Mouse (Mus musculus): ENCODE results near the gene Stn1. TPM values are rescaled to one million over a fixed set of nuclear protein-coding genes. Genes with fewer than 3 reads are reported as not detected.
A peak's percentile ranks its signal among the peaks of the same experiment; 100 is the strongest.

Gene Stn1
- total and polyA plus RNA-seq, 2 experiments from 2014 or later = 20.1 to 71.6 TPM

DNA sequence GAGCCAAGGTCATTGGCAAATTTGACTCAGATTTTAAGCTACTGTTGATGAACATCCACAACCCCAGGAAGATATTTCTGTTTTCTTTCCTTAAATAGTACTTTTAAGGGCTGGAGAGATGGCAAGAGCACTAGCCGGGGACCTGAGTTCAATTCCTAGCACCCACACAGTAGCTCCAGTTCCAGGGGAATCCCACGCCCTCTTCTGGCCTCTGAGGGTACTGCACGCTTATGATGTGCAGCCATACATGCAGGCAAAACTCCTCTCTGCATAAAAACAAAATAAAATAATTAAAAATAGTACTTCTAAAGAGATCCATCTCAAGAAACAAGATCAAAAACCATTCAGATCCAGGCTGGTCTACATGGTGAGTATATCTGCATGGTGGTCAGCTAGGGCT lies 4.9 kb downstream of the Stn1 start:
- WGBS = 90% methylated on average over 3 of the region's 3 CpGs
- Histone ChIP-seq H3K9me3 (replicated peaks; ENCODE audit: control insufficient read depth, low read length) (no peaks in the 10 kb centered on the region), H3K27ac (ENCODE audit: low read depth) (no peak overlapping the region), H3K4me3 (ENCODE audit: low read depth, low read length) (no peak overlapping the region), H3K4me2 (ENCODE audit: low read depth, low read length) (no peak overlapping the region), H3K27me3 (ENCODE audit: control insufficient read depth, insufficient read depth, low read length) (no peaks in the 10 kb centered on the region), H3K9ac (replicated peaks; ENCODE audit: low read depth, low read length) (no peak overlapping the region), H3K36me3 (replicated peaks; ENCODE audit: control insufficient read depth, insufficient read depth, low read length) (peaks cover 13% of the 10 kb centered on the region; the same call in 1 of the 2 replicates), H3K4me1 (ENCODE audit: control insufficient read depth, insufficient read depth) (peaks cover 17% of the 10 kb centered on the region)
- ATAC-seq (ENCODE audit: insufficient read depth, low read depth) (no peak), DNase-seq (ENCODE audit: low spot score) (no peak)
- no peak for TF ChIP-seq EP300 (IDR thresholded peaks at IDR 0.05; ENCODE audit: low read depth)
- TF ChIP-seq CTCF (IDR thresholded peaks at IDR 0.05; ENCODE audit: low read depth) = peak; percentile 14; the same call in 1 of the 2 replicates

GRCm38 (mm10) chr19:47531309-47531708 lies 6.0 kb downstream of the Stn1 start:
- DNase-seq (ENCODE audit: low spot score) (no peak), ATAC-seq (ENCODE audit: insufficient read depth, low read depth) (no peak)
- Histone ChIP-seq H3K36me3 (replicated peaks; ENCODE audit: control insufficient read depth, insufficient read depth, low read length) (peaks cover 13% of the 10 kb centered on the region; the same call in 1 of the 2 replicates), H3K9me3 (replicated peaks; ENCODE audit: control insufficient read depth, low read length) (no peaks in the 10 kb centered on the region), H3K4me1 (ENCODE audit: control insufficient read depth, insufficient read depth) (peaks cover 16% of the 10 kb centered on the region), H3K4me3 (ENCODE audit: low read depth, low read length) (no peak overlapping the region), H3K9ac (replicated peaks; ENCODE audit: low read depth, low read length) (no peak overlapping the region), H3K27me3 (ENCODE audit: control insufficient read depth, insufficient read depth, low read length) (no peaks in the 10 kb centered on the region), H3K27ac (ENCODE audit: low read depth) (no peak overlapping the region), H3K4me2 (ENCODE audit: low read depth, low read length) (no peak overlapping the region)
- TF ChIP-seq CTCF (IDR thresholded peaks at IDR 0.05; ENCODE audit: low read depth) (no peak), EP300 (IDR thresholded peaks at IDR 0.05; ENCODE audit: low read depth) (no peak)
- 88% methylated on average over 5 of the region's 5 CpGs for WGBS

DNA sequence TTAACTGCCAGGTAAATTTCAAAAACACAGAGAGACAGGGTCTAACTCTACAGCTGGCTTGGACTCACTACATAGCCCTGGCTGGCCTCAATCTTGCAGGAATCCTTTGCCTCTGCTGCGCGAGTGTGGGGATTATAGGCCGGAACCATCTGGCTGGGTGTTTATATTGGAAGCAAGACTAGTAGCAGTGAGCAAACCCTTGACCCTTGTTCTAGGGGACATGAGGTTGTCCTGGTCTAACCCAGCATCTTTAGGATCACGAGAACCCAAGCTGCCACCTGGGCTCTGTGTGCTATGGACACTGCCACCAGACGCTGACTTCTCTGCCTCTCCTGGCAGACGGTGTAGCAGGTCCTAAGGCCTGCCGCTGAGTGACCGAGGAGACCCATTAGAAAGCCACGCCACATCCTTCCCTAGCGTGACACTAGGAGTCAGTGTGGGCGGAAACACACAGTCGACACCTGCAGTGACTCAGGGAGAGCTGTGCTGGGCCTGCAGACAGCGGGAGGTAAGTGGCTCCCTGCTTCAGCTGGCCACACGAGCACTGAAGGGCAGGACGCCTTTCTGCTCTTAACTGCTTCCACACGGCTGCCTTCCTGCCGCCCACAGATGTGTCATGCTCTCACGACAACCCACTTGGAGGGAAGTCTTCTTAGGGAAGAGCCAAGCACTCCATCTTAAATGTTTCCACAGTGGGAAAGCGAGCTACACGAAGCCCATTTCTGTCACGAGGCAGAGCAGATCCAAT lies 10.9 kb downstream of the Stn1 start:
- no peak for TF ChIP-seq CTCF (IDR thresholded peaks at IDR 0.05; ENCODE audit: low read depth)
- H3K9ac ChIP-seq (replicated peaks; ENCODE audit: low read depth, low read length) = no peak overlapping the region
- ATAC-seq (ENCODE audit: insufficient read depth, low read depth) = peak; percentile 27; the same call in 1 of the 2 replicates
- peaks cover 34% of the 10 kb centered on the region for H3K36me3 ChIP-seq (replicated peaks; ENCODE audit: control insufficient read depth, insufficient read depth, low read length)
- no peaks in the 10 kb centered on the region for H3K9me3 ChIP-seq (replicated peaks; ENCODE audit: control insufficient read depth, low read length)
- H3K27ac ChIP-seq (ENCODE audit: low read depth) = 0 out of 2 replicates have a peak overlapping the region, but pooled peaks have one; percentile 25
- H3K4me3 ChIP-seq (ENCODE audit: low read depth, low read length) = no peak overlapping the region
- 0 out of 2 replicates have a peak, but pooled peaks cover 8% of the 10 kb centered on the region for H3K4me1 ChIP-seq (ENCODE audit: control insufficient read depth, insufficient read depth)
- no peak overlapping the region for H3K4me2 ChIP-seq (ENCODE audit: low read depth, low read length)
- H3K27me3 ChIP-seq (ENCODE audit: control insufficient read depth, insufficient read depth, low read length) = no peaks in the 10 kb centered on the region
- WGBS = 52% methylated on average over 21 of the region's 21 CpGs
- no peak for DNase-seq (ENCODE audit: low spot score)

- Histone ChIP-seq H3K27ac (ENCODE audit: low read depth) (no peak overlapping the region), H3K4me3 (ENCODE audit: low read depth, low read length) (no peak overlapping the region), H3K9ac (replicated peaks; ENCODE audit: low read depth, low read length) (no peak overlapping the region), H3K9me3 (replicated peaks; ENCODE audit: control insufficient read depth, low read length) (no peaks in the 10 kb centered on the region), H3K27me3 (ENCODE audit: control insufficient read depth, insufficient read depth, low read length) (no peaks in the 10 kb centered on the region), H3K4me1 (ENCODE audit: control insufficient read depth, insufficient read depth) (0 out of 2 replicates have a peak, but pooled peaks cover 8% of the 10 kb centered on the region), H3K36me3 (replicated peaks; ENCODE audit: control insufficient read depth, insufficient read depth, low read length) (peaks cover 30% of the 10 kb centered on the region), H3K4me2 (ENCODE audit: low read depth, low read length) (no peak overlapping the region)
- no peak for TF ChIP-seq EP300 (IDR thresholded peaks at IDR 0.05; ENCODE audit: low read depth)
- TF ChIP-seq CTCF (IDR thresholded peaks at IDR 0.05; ENCODE audit: low read depth) = no peak
- no peak for ATAC-seq (ENCODE audit: insufficient read depth, low read depth)
- WGBS = 88% methylated on average over 8 of the region's 8 CpGs
- no peak for DNase-seq (ENCODE audit: low spot score)
These were observed 12.4 kb downstream of the Stn1 start for GRCm38 (mm10) chr19:47524905-47525304.

GRCm38 (mm10) chr19:47521403-47521802 lies 15.9 kb downstream of the Stn1 start:
- ATAC-seq (ENCODE audit: insufficient read depth, low read depth) = no peak
- Histone ChIP-seq H3K9me3 (replicated peaks; ENCODE audit: control insufficient read depth, low read length) (no peaks in the 10 kb centered on the region), H3K27ac (ENCODE audit: low read depth) (no peak overlapping the region), H3K4me1 (ENCODE audit: control insufficient read depth, insufficient read depth) (peaks cover 23% of the 10 kb centered on the region; the same call in 1 of the 2 replicates), H3K4me2 (ENCODE audit: low read depth, low read length) (no peak overlapping the region), H3K36me3 (replicated peaks; ENCODE audit: control insufficient read depth, insufficient read depth, low read length) (peaks cover 26% of the 10 kb centered on the region), H3K4me3 (ENCODE audit: low read depth, low read length) (no peak overlapping the region), H3K9ac (replicated peaks; ENCODE audit: low read depth, low read length) (no peak overlapping the region), H3K27me3 (ENCODE audit: control insufficient read depth, insufficient read depth, low read length) (no peaks in the 10 kb centered on the region)
- TF ChIP-seq CTCF (IDR thresholded peaks at IDR 0.05; ENCODE audit: low read depth) (no peak), EP300 (IDR thresholded peaks at IDR 0.05; ENCODE audit: low read depth) (no peak)
- WGBS = 79% methylated on average over 5 of the region's 5 CpGs
- no peak for DNase-seq (ENCODE audit: low spot score)
